Mouse (Mus musculus) brain, embryonic 14.5 days (tissue): ENCODE data around the gene Slc7a6. TPM values are rescaled to one million over a fixed set of nuclear protein-coding genes. Genes with fewer than 3 reads are reported as not detected.
A peak's percentile ranks its signal among the peaks of the same experiment; 100 is the strongest.

ENCODE experiments used
- DNase-seq: peaks from one replicate; pipeline ENCODE4 v3.0.0-alpha.2; 2011; ENCODE audit warnings: low read depth
- CTCF ChIP-seq: fragments of 200-500 bp; IDR thresholded peaks from 2 replicates; pipeline ENCODE4 v1.5.1; 2012; ENCODE audit warnings: inconsistent platforms, mild to moderate bottlenecking, moderate library complexity, borderline replicate concordance; ENCODE audit not compliant: insufficient read depth, insufficient read length; ENCODE audit errors: extremely low read depth
- POLR2A ChIP-seq: fragments of 200-500 bp; IDR thresholded peaks from 2 replicates; pipeline ENCODE4 v1.6.1; 2012; ENCODE audit warnings: mild to moderate bottlenecking, inconsistent platforms, borderline replicate concordance; ENCODE audit not compliant: poor library complexity, insufficient read depth, insufficient read length, severe bottlenecking; ENCODE audit errors: extremely low read depth
- polyA plus RNA-seq: library from polyadenylated mRNA; depleted of rRNA; stranded (reverse); fragments of >200 nt; gene quantifications from 2 replicates; pipeline ENCODE4 v1.2.3, GENCODE M21; 2012; rRNA removed

Slc7a6 gene
- 56.7 and 65.4 TPM in 2 replicates for polyA plus RNA-seq

DNA sequence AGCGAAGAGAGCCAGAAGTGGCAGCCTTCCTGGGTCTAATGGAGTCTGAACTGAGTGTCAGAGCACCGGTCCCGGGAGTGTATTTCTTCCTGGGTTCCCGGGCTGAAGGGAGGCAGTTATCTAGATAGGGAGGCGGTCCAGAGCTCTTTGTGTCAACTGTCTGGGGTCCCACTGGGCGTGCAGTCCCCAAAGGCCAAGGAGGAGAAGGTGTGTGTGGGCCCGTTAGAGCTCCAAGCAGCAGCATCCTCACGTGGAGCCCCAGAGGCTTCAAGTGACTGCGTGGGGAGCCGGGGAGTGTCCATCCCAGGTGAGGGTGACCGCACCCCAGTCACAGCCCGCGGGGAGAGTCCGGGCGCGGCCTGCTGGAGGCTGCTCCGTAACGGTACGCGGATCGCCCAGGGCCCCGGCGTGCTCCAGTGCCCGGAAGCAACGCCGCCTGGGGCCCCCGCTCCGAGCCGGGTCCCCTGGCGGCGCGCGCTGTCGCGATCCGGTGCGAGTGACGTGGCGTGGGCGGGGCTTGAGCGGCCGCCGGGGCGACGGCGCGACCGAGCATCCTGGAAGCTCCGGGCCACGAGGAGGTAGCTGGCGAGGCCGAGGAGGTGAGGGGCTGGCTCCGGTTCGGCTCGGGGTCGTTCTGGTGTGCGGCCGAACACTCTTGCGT is at the start of gene Slc7a6:
Gene Slc7a6, plus strand, starts transcription at position 502 of the 661 bp plus-strand sequence.
- peak; percentile 90 for DNase-seq
- TF ChIP-seq POLR2A, result peak; percentile 95
- no peak for TF ChIP-seq CTCF

DNA sequence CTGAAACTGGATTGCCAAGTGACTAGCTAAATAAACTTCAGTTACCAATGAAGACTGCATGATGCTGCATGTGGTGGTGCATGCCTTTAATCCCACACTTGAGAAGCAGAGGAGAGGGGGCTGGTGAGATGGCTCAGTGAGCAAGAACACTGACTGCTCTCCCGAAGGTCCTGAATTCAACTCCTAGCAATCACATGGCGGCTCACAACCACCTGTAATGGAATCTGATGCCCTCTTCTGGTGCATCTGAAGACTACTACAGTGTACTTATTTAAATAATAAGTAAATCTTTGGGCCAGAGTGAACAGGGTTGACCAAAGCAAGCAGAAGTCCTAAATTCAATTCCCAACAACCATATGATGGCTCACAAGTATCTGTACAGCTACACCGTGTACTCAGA is 45.2 kb upstream of the Slc7a6 start:
- TF ChIP-seq POLR2A (no peak), CTCF (no peak)
- DNase-seq, result no peak

DNA sequence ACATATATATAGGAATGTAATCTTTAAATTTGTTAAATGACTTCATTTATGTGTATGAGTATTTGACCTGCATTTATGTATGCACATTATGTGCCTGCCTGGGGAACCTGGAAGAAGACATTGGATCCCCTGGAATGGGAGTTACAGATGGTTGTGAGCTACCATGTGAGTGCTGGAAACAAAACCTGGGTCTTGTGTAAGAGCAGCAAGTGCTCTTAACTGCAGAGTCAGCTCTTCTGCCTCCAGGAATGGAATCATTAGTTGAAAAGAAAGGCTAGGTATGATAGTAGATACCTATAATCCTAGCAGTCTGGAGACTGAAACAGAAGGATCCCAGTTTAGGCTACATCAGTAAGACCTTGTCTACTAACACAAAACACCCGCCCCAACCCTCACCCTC is 42.6 kb upstream of the Slc7a6 start:
- TF ChIP-seq CTCF, result no peak
- no peak for TF ChIP-seq POLR2A
- DNase-seq, result no peak

DNA sequence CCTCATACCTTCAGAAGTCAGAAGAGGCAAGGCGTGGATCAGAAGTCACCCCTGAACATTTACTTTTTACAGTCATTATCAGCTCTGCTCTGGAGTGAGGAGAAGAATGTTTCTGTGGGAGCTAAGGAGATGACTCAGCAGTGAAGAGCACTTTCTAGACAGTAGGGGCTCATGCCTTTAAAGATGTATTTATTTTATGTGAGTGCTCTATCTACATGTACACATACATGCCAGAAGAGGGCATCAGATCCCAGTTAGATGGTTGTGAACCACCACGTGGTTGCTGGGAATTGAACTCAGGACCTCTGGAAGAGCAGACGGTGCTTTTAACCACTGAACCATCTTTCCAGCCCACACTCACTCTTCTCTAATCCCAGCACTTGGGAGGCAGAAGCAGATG is 41.6 kb upstream of the Slc7a6 start:
- no peak for TF ChIP-seq POLR2A
- TF ChIP-seq CTCF, result no peak
- no peak for DNase-seq

DNA sequence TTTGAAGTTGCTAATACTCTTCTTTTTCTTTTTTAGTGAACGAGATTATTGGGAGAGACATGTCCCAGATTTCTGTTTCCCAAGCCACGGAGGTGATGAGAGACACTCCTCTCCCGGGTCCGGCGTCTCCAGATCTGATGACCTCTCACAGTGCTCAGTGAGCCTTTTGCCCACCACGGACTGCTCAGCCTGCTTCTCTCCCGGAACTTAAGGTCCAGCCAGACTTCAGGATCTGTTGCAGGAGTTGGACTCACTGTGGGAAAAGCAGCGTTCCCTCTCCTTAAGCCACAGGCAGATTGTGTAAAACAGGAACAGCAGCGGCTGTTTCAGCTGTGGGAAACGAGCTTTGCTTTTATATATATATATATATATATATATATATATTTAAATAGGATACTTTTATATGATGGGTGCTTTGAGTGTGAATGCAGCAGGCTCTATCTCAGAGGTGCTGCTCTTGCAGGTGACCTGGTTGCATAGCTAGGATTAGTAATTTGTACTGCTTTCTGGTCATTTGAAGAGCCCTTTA is 40.7 kb upstream of the Slc7a6 start:
- TF ChIP-seq POLR2A (no peak), CTCF (no peak)
- no peak for DNase-seq

- no peak for DNase-seq
- TF ChIP-seq CTCF (no peak), POLR2A (no peak)
Observed at GRCm38 (mm10) chr8:106129232-106129930, 39.3 kb upstream of the Slc7a6 start.

- no peak for TF ChIP-seq CTCF
- TF ChIP-seq POLR2A, result no peak
- no peak for DNase-seq
Observed at GRCm38 (mm10) chr8:106129997-106130396, 38.7 kb upstream of the Slc7a6 start.

- no peak for TF ChIP-seq CTCF
- no peak for TF ChIP-seq POLR2A
Observed at GRCm38 (mm10) chr8:106130505-106130904, 38.2 kb upstream of the Slc7a6 start.

DNA sequence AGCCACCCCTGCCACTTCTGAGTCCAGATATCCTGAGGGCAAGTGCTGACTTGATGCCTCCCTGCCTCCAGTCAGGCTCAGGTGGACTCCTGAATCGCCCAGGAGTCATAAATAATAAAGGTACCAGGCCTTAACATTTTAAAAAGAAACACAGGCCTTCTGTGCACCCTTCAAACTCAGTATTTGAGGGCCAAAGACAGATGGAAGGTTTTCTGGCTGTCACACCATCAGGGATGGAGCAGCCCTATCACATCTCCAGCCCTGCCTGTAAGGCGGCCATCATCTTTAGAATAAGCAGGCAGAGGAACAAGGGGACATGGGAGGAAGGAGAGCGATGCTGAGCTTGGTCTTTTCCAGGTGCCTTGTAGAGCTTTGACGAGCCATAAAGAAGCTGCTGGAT is 37.6 kb upstream of the Slc7a6 start:
- DNase-seq, result no peak
- no peak for TF ChIP-seq POLR2A
- TF ChIP-seq CTCF, result no peak

More at GRCm38 (mm10) chr8:106130505-106130904, 38.2 kb upstream of the Slc7a6 start:
- no peak for DNase-seq

DNA sequence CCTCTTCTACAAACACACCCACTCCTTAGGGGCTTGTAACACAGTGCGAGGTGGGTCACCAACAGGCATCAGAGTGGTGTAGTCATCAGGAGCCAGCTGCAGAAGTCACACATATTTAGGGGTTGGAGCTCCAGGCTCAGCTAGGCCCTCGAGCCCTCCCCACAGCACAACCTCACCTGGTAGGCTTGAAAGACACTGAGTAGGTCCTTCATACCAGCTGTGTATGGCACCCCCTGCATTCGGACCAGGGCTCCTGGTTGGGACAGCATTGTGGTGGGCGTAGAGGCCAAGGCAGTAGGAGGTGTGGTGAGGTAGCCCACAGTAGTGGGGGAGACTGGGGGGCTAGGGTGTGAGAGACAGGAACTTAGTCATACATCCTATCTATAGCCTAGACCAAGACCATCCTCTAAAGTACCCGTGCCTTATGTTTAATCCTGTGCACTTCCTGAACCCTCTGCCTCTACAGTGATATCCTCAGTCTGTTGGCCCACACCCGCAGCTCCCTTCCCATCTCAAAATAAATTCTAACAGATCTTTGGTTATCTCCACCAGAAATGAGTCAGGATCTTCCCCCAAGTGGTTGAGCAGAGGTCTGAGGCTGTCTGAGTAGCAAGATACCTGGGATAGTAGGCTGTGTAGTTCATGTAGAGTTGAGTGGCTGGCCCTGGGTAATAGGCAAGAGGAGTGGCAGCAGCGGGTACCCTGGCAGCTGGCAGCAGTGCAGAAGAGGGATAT is 37.0 kb upstream of the Slc7a6 start:
- DNase-seq, result no peak
- TF ChIP-seq POLR2A (no peak), CTCF (no peak)

- DNase-seq, result no peak
- no peak for TF ChIP-seq POLR2A
- TF ChIP-seq CTCF, result no peak
Observed at GRCm38 (mm10) chr8:106132356-106132755, 36.3 kb upstream of the Slc7a6 start.

DNA sequence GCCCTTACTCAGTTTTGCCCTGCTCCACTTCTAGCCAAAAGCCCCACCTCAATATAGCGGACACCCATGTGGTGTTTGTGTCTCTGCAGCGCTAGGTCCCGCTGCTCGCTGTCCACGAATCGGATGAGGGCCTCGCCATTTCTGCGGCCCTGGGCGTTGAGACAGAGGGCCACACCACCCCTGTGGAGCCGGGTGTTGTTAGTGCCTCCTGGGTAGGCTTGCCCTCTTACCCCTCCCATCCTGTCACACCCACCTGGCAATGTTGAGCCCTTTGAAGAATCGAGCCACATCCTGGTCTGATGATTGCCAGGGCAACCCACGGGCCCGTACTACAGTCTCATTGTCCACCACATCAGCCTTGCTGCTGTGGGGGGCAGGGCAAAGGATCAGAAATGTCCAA is 35.1 kb upstream of the Slc7a6 start:
- no peak for TF ChIP-seq POLR2A
- TF ChIP-seq CTCF, result no peak
- no peak for DNase-seq

DNA sequence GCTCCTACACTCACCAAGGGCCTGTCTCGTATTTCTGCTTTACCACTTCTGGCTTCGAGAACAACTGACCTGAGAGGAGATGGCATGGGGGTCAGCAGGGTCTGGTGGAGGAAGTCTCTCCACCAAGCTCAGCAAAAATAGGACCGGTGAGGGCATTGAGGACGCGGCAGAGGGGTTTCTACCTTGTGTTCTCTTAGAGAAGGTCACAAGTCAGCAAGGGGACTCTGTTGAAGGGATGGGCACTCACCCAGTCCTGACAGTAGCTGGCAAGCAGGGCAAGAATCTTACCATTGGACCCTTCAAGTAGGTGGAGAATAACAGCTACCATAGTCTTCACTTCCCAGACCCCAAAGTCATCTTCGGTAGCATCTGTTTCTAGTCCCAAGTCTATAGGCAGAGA is 34.7 kb upstream of the Slc7a6 start:
- TF ChIP-seq POLR2A, result no peak

More for the DNA sequence above, 34.7 kb upstream of the Slc7a6 start:
- no peak for DNase-seq
